Mouse (Mus musculus) embryonic stem cell, embryonic (primary cell): ENCODE measurements at regions not wholly inside any gene's neighbourhood (a gene's known extent, or its start where the extent isn't known, plus 50 kb on each side); places are given as distances from the start of the nearest gene placed in this dataset.

Experiments
- CTCF ChIA-PET, 4 experiments: fragments of 300-600 bp in 2 of 4; fragments of 350-600 bp in 2 of 4; sonication (Branson Sonifier 250); formaldehyde crosslinking; loops; one replicate each; lab custom pipeline; 2022; ENCODE audit warnings: inconsistent platforms in 2 of 4; lab: Charles Lee
- POLR2A ChIA-PET, 4 experiments: fragments of 300-600 bp in 2 of 4; fragments of 350-600 bp in 2 of 4; sonication (Branson Sonifier 250); formaldehyde crosslinking; loops; one replicate each; lab custom pipeline; 2022; ENCODE audit warnings: antibody characterized with exemption in 4 of 4, inconsistent platforms in 1 of 4; lab: Charles Lee

DNA sequence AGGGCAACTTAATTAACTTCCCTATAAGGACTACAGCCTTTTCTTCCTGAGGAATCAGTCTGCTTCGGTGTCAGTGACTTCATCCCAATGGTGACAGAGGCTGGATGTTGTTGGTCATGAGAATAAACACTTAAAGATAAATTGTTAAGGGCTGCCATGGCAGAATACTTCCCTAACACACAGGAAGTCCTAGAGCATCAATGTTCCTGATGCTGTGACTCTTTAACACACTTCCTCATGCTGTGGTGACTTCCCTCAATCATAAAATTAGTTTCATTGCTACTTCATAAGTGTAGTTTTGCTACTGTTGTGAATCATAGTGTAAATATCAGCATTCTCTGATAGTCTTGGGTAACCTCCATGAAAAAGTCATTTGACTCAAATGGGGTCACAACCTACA lies 184.5 kb upstream of the Id2 start:
- POLR2A ChIA-PET, result no interaction called here

DNA sequence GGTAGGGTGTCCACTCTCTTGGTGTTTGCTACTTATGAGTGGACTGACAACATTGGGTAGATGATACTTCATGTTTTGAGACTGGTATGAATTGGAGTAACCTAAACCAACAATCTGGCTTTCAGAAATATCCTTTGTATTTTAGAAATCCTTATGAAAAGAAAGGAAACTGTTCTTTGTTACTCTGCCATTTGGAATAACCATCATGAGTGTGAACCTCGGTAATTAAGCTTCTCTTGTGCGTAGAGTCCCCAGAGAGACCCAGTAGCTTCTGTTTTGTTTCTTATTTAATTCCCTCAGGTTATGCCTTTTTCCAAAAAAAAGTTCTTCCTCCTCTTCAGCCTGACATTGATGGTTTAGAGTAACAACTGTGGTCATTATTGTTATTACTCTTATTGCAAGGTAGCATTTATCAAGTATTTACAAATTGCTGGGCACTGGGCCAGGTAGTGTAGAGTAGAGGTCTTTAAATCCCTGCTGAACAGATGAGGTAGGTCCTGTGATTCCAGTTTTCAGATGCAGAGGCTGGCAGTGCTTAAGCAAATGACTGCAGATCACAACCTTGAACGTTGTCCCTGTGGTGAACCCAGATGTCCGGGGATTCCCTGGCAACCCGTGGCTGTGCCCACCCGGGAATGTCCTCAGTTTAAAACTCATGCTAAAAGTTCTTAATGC lies 176.8 kb upstream of the Id2 start:
- ChIA-PET POLR2A (interaction anchor here in 1 of 4 experiments (1.6 kb wide), 1 partner anchor 177 kb away, joined by 3 read pairs; the partner anchor contains the start of gene Id2), CTCF (interaction anchor here in 2 of 4 experiments (0.7 kb wide), 2 partner anchors 408 to 807 kb away, joined by 3 read pairs; no protein-coding TSS in a partner anchor)

More for the DNA sequence above, 184.5 kb upstream of the Id2 start:
- CTCF ChIA-PET, result no interaction called here

DNA sequence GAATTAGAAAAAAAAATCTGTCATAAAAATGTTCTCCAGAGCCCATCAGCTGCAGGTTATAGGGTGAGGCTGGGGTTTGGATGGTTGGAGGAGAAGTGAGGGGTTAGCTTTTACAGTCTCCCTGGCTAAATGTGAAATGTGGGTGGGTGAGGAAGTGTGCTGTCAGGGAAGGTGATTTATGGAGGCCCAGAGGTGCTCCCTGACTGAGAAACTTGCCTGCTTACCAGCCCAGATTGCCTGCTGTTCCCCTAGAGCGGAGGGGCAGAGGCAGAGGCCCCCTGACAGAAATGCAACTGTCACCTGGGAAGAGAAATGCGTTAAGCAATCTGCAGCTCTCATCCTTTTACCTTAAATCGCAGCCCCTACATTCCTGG lies 175.8 kb upstream of the Id2 start:
- POLR2A ChIA-PET, result interaction anchor here in 1 of 4 experiments (1.6 kb wide), 1 partner anchor 176 kb away, joined by 3 read pairs; the partner anchor contains the start of gene Id2
- CTCF ChIA-PET, result interaction anchor here in 2 of 4 experiments (0.7 kb wide), 2 partner anchors 409 to 449 kb away, joined by 3 read pairs; no protein-coding TSS in a partner anchor

DNA sequence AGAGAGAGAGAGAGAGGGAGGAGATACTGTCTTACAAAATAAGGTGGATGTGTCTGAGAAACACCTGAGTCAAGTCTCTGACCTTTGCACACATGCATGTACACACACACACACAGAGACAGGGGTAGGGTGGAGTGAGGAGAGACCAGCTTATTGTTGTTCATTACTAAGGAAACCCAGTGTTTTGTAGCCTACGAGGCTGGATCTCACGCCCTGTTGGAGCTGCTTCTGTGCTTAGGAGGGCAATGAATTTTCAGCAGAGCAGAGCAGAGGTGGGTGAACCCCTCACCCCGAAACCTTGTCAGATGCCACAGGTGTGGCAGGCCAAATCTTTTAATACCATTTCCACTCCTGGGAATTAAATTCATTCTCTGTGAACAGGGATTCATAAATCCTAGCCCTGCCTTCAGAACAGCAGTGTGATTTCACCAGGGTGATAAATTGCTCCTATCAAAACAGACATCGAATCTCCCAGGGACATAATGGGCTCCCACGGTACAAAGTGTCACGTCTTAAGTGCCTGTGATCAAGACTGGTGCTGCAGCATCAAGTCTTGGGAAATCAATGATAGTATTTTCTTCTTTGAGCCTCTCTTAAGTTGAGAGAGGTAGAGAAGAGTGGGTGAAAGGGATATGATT lies 175.3 kb upstream of the Id2 start:
- ChIA-PET POLR2A (interaction anchor here in 1 of 4 experiments (1.6 kb wide), 1 partner anchor 176 kb away, joined by 3 read pairs; the partner anchor contains the start of gene Id2), CTCF (no interaction called here)

DNA sequence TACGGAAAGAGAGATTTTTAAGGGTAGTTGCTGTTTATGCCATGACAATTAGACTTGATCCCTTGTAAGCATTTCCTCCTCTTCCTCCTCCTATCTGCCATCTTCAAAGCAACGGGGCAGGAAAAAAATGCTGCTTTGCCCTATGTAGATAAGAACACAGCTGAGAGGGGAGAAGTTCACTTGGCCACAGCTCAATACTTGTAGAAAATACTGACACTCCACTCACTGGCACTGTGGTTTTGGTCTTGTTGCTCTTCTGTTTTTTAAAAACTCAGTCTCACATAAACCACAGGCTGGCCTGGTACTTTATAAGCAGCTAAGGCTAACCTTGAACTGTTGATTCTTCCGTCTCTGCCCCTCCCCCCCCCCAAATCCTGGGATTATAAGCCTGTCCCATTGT lies 172.9 kb upstream of the Id2 start:
- ChIA-PET POLR2A (interaction anchor here in 2 of 4 experiments (0.6 to 1.7 kb wide), 3 partner anchors 24 to 174 kb away, joined by 4 to 5 read pairs (median 4); no protein-coding TSS in a partner anchor), CTCF (no interaction called here)

DNA sequence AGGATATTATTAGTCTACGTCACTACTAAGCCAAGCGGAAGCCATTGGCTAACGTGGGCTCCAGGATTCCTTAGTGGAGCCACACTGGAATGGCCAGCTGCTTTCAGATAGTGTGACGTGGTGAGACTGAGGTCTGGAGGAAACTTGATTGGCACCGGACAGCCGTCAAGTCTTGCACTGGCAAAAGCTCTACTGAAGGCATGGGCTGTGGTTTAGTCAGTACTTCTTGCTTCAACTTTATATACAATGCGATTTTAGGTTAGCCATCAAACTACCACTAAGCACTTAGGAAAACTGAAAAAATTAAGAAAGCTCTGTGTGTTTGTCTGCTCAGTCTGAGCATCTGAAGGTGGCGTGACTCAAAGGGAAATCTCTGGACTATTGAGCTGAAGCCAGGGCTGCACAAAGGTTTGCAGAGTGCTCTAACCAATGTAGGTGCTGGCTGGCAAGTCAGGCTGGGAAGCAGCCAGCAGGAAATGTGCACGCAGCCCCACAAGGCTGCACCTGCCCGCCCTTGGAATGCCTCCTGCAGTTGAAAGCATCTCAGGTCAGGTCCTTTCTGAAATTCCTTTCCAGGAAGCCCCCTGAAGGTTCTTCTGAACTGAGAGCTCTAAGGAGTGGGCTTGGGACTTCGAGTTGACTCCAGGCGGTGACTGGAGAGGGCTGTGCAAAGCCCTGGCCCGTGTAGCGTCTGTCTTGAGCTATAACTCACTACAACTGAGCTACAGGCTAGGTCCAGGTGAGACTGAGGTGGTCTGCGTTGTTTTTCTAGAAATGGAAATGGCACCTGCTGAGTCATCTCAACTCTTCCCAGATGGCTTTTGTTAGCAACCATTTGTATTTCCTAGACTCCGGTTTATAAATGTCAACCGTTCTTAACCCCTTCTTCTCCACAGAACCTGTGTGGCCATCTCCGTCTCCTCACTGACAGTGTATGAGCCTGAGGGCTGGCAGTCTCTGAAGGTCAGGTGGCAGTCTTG lies 172.2 kb upstream of the Id2 start:
- ChIA-PET CTCF (interaction anchor here in 1 of 4 experiments (0.5 kb wide), 1 partner anchor 357 kb away, joined by 5 read pairs; no protein-coding TSS in a partner anchor), POLR2A (interaction anchor here in 2 of 4 experiments (0.9 to 2.5 kb wide), 3 partner anchors 25 to 173 kb away, joined by 4 to 11 read pairs (median 4); no protein-coding TSS in a partner anchor)

DNA sequence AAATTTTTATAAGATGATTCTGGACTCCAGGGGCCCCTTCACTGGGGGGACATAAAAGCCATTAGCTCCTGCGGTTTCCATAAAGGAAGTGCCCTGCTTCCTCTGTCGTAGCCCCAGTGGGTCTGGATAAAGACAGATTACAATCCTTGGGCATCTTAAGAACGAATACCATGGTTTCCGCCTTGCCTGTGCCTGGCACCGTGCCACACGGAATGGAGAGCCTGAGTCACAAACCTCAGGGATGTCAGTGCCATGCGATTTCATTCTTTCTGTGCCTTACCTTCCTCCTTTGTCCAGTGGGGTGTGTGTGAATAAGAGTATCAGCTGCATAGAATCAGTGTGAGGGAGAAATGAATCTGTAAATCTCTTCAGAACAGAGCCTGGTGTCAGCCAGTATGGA lies 171.4 kb upstream of the Id2 start:
- CTCF ChIA-PET, result interaction anchor here in 1 of 4 experiments (0.5 kb wide), 1 partner anchor 357 kb away, joined by 5 read pairs; no protein-coding TSS in a partner anchor
- POLR2A ChIA-PET, result interaction anchor here in 2 of 4 experiments (1.0 to 2.5 kb wide), 2 partner anchors 170 to 172 kb away, joined by 5 to 11 read pairs; no protein-coding TSS in a partner anchor

DNA sequence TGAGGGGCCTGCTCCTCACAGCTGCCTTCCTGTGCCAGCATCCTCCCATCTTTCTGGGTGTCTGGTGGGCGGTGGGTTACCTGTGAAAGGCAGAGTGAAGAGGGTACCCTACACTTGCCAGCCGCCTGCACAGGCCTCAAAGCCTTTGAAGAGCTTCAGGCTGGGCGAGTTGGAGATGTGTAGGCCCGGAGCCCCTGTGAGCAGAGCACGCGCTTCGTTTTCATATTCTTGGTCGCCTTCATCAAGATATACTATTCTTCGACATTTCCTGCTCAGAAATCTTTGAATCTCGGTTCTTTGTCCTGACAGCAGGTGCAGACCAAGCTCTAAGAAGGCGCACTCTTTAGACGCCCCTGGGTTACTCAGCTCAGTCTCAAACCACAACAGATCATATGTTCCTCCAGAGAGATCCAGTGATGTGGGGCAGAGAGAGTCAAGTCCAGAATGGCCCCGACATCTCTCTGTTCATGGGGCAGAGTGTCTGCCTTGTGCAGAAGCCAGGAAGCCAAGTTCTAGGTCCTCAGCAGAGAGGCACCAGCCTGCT lies 170.7 kb upstream of the Id2 start:
- CTCF ChIA-PET, result interaction anchor here in 1 of 4 experiments (0.6 kb wide), 1 partner anchor 16 kb away, joined by 4 read pairs; no protein-coding TSS in a partner anchor
- POLR2A ChIA-PET, result interaction anchor here in 2 of 4 experiments (1.0 to 2.5 kb wide), 4 partner anchors 11 to 172 kb away, joined by 3 to 11 read pairs (median 4); no protein-coding TSS in a partner anchor

DNA sequence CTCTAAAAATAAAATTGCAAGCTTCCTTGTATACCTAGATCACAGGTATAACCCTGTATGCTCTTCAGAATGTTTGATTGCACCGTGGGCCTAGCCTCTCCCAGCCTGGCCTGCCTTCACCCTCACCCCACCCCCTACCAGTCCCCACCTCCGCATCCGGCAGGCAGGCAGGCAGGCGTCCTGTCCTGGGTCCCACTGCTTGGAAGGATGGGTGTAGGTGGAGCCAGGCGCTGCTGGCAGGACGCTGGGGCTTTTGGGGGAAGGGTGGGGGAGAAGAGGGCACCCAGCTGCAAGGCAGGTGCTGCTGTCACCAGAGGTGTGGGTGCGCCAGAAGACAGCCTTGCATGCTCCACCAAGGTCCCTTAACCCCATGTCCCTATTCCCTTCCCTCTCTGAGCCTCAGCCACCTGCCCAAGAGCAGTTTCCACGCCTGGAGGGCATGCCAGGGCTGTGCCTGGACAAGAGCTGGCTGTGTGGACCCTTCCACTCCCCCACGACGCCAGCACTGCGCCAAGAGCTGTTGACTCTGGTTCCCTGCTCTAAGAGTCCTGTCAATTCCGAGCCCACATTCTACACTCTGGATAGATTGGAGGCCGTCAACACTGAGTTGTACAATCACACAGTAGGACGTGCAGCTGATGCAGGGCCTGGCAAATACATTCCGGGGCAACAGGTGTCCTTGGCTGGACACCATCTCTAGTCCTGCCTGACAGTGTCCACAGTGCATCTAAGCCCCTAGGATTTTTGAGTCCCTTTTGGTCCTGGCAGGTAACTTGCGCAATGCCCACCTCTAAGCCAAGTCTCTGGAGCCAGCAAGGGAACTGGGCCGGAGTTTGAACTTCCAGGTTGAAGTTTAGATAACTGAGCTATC lies 170.0 kb upstream of the Id2 start:
- CTCF ChIA-PET, result interaction anchor here in 2 of 4 experiments (0.6 to 0.9 kb wide), 2 partner anchors 17 to 174 kb away, joined by 3 to 4 read pairs; no protein-coding TSS in a partner anchor
- POLR2A ChIA-PET, result interaction anchor here in 2 of 4 experiments (0.6 to 2.5 kb wide), 7 partner anchors 11 to 234 kb away, joined by 3 to 11 read pairs (median 4); no protein-coding TSS in a partner anchor

DNA sequence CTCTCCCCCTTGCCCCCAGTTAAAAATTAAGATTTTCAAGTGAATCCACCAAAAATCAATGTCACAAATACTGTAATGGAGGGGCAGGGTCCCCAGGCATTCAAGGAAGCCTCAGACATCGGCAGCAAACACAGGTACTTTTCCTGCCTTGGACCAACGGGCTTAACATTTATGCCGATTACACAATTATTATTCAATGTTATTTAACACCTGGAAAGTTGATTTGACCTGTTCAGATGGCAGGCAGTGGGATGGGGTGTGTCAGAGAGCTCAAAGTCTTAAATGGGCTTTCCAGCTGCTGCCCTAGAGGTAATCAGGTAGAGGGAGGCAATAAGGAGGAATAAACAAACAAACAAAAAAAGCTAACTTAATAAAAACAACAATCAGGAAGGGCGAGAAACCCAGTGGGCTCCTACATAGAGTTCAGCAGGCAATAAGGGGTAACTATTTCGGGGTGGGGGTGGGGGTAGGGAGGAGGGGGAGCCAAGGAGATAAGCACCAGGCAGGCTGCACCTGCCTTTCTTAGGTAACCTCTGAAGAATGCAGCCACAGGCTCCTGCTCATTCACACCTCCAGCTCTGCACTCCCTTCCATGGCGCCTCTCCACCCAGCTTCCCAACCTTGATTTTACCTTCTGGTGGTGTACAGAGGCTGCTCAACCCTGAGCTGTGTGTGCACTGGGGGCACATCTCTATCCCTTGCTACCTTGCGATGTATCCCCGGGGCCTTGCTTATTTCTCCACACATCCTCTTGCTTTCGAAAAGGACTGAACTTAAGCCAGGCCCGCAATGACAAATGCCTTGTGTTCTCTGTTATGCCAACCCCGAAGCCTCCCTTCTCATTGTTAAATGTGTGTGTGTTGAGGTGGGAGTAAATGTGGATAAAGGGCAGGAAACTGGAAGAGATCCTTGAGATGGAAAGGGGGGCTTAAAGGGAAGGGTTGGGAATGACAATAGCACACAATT lies 168.9 kb upstream of the Id2 start:
- CTCF ChIA-PET, result interaction anchor here in 2 of 4 experiments (0.5 to 0.9 kb wide), 2 partner anchors 74 to 173 kb away, joined by 3 to 8 read pairs; no protein-coding TSS in a partner anchor
- POLR2A ChIA-PET, result interaction anchor here in 3 of 4 experiments (0.6 to 1.7 kb wide), 7 partner anchors 13 to 233 kb away, joined by 3 to 5 read pairs (median 3); no protein-coding TSS in a partner anchor

DNA sequence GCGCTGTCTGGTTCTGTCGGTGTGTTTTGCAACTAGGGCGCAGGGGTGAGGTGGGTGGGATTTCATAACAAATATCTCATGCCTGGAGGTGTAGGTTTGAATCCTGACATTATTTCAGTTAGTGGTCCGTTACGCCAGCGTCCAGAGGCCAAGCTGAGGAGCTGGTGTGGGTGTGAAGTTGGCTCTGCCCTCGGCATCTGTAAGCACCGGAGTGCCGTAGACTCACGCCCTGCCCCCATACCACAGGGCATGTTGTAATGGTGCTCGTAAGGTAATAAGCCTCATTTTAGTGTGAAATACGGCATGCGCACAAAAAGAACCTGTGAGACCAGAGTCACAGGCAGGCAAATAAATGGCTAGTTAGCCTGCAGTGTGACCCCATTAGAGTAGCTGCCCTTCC lies 168.1 kb upstream of the Id2 start:
- CTCF ChIA-PET, result no interaction called here
- POLR2A ChIA-PET, result interaction anchor here in 1 of 4 experiments (1.4 kb wide), 2 partner anchors 85 to 170 kb away, joined by 3 to 5 read pairs; no protein-coding TSS in a partner anchor

DNA sequence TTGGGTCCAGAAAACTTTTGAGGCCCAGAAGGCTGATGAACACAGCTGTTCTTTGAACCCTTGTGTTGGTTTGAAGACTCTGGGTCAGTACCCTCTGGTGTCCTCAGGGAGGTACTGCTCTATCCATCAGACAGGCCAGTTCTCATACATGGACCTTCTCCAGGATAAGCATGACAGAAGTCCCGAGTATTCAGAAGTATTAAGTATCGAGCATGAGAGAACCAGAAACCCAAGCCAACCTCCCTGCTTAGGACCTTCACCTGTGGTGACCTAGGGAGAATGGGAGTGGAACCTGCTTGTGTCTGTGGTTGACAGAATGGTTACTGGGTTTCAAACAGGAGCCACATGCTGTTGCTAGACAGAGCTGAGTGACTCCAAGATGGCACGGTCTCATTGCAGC lies 167.5 kb upstream of the Id2 start:
- CTCF ChIA-PET, result no interaction called here
- POLR2A ChIA-PET, result no interaction called here

DNA sequence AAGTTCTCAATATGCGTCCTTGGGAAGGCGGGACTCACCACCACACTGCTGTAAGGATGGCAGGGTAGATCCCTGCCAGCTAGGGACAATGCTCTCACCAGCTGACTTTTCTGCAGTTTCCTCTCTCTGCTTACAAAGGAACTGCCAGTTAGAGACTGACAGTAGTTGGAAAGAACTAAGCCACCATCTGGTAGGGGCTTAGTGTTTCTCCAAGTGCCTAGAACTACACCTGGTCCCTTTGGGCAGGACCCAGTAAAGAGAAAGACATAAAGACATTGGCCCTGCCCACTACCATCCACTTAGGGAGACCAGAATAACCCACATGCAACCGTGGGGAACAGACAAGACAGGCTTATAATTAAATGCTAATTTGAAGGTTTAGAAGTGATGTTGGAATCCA lies 165.5 kb upstream of the Id2 start:
- ChIA-PET POLR2A (interaction anchor here in 2 of 4 experiments (0.5 to 0.6 kb wide), 2 partner anchors 159 to 229 kb away, joined by 3 read pairs; no protein-coding TSS in a partner anchor), CTCF (no interaction called here)

DNA sequence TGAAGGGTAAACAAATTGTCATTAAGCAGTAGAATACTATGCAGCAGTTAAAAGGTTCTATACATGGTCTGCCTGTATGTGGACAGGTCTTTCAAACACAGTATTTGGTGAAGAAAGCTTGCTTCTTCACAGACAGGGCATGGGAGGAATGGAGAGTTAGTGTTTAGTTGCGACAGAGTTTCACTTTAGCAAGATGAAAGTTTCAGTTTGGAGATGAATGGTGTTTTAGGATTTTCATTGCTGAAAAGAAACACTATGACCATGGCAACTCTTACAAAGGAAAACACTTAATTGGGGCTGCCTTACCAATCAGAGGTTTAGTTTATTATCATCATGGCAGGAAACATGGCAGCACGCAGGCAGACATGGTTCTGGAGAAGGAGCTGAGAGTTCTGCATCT lies 162.2 kb upstream of the Id2 start:
- ChIA-PET CTCF (no interaction called here), POLR2A (no interaction called here)

DNA sequence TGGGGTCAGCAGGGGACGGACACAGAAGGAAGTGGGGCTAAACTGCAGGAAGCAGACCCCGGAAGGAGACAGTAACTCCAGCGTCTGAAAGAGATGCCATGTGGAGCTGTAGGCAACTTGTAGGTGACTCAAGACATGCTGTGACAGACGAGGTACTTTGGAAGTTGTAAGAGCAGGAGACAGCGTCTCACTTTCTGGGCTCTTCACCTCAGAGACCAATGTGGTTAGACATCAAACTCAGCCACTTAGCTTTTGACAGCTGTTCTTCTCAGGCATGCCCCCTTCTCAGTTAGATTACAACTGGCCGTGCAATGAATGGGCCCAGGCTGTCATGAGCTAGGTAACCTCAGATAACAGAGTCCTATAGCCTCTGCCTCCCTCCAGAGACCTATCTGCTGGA lies 159.3 kb upstream of the Id2 start:
- ChIA-PET POLR2A (no interaction called here), CTCF (no interaction called here)

DNA sequence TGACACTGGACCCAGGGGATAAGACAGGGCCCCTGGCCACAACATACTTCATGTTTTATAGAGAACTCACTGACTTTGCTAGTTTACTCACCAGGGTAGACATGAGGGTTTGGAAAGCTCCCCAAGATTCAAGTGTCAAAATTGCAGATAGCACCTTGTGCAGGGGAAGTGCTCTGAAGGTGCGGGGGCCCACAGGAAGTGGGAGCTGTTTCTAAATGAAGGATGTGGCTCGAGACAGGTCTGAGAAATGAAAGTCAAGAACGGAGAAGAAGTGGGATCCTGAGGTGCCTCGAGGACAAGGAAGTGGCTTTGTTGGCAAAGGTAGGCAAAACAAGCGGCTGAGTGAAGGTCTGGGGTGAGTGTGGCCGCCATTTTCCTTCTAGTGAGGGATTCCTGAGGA lies 157.8 kb upstream of the Id2 start:
- ChIA-PET CTCF (no interaction called here), POLR2A (no interaction called here)
